Mouse (Mus musculus) kidney, postnatal 0 days (tissue): ENCODE results near the gene Eif4g3. TPM values are rescaled to one million over a fixed set of nuclear protein-coding genes. Genes with fewer than 3 reads are reported as not detected.

Experiments used
- ATAC-seq: fragments of 200-750 bp; cut with Nextera tagmentation; replicated peaks from 2 replicates; pipeline ENCODE4 v1.8.0; 2017; ENCODE audit warnings: low read depth, moderate number of reproducible peaks, moderate TSS enrichment, moderate library complexity; ENCODE audit not compliant: low FRiP score
- DNase-seq: peaks from one replicate; pipeline ENCODE4 v3.0.0-alpha.2; 2016; ENCODE audit warnings: low spot score
- H3K27ac ChIP-seq: fragments of 300-500 bp; sonication (generic); 2 replicates; pipeline ENCODE4 v1.5.1; 2014; ENCODE audit warnings: mild to moderate bottlenecking
- H3K27me3 ChIP-seq: fragments of 300-500 bp; sonication (generic); 2 replicates; pipeline ENCODE4 v1.6.1; 2014; ENCODE audit warnings: low read length, mixed read lengths; ENCODE audit not compliant: insufficient read depth
- H3K36me3 ChIP-seq: fragments of 300-500 bp; sonication (generic); 2 replicates; pipeline ENCODE4 v1.6.1; 2014; ENCODE audit warnings: low read length, mixed read lengths; ENCODE audit not compliant: insufficient read depth
- H3K4me1 ChIP-seq: fragments of 300-500 bp; sonication (generic); replicated peaks from 2 replicates; pipeline ENCODE4 v1.6.1; 2014; ENCODE audit warnings: antibody characterized with exemption, low read length, mixed read lengths; ENCODE audit not compliant: insufficient read depth
- H3K4me2 ChIP-seq: fragments of 300-500 bp; sonication (generic); 2 replicates; pipeline ENCODE4 v1.6.1; 2014; ENCODE audit warnings: mild to moderate bottlenecking, low read length, moderate library complexity, mixed read lengths
- H3K4me3 ChIP-seq: fragments of 300-500 bp; sonication (generic); replicated peaks from 2 replicates; pipeline ENCODE4 v1.5.1; 2014; ENCODE audit warnings: low read depth, low read length
- H3K9ac ChIP-seq: fragments of 300-500 bp; sonication (generic); 2 replicates; pipeline ENCODE4 v1.6.1; 2014; ENCODE audit warnings: low read depth, low read length
- H3K9me3 ChIP-seq: fragments of 300-500 bp; sonication (generic); replicated peaks from 2 replicates; pipeline ENCODE4 v1.6.1; 2016; ENCODE audit warnings: low read length, inconsistent platforms, mixed read lengths
- CTCF ChIP-seq: IDR thresholded peaks from 2 replicates; pipeline ENCODE4 v1.5.1; 2016; ENCODE audit warnings: antibody characterized with exemption, low read depth, mild to moderate bottlenecking, moderate library complexity
- WGBS: fragments of 180-500 bp; shearing (Covaris S2); extraction: QIAGEN DNeasy Blood & Tissue Kit; methylation state at CpG from one replicate; pipeline ENCODE4 v1.1.7; 2014; 5-methylcytosine and 5-hydroxymethylcytosine counted together
- polyA plus RNA-seq: library from polyadenylated mRNA; unstranded; fragments of >200 nt; fragmentation: Nextera tagmentation; extraction: Ambion mirVana; gene quantifications from 2 replicates; pipeline ENCODE4 v1.2.1, GENCODE M21; 2015

Gene Eif4g3
- polyA plus RNA-seq, 1 experiment from 2014 or later = 26.6 TPM

DNA sequence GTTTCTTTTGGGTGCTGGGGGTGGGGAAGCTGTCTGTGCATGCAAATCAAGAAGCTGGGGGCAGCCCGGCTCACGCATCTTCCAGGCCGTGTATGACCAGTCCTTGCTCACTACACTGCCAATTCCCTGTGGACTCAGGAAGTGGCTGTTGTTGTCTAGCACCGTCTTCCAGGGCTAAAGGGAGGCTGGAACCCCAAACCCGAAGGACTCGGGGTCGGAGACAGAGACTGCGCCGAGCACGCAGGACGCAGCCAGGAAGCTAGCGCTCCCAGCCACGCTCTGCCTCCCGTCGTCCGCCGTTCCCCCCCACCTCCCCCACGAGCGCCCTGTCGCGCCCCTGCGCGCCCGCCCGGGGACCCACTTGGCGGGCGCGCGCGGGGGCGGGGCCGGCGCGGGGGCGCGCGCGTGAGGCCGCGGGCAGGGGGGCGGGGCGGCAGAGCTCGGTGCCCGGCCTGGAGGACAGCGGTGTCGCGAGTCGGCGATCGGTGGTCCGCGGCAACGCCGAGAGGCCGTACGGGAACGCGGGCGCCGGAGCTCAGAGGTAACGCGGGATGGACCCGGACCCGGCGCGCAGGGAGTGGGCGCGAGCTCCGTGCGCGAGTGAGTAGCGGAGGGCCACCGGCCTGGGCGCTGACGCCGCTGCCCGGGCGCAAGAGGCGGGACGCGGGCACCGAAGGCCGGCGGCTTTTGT lies 223.5 kb downstream of the Eif4g3 start, which contains the start of gene Hp1bp3:
TSS of gene Hp1bp3 (plus strand) at position 97 of the 691 bp plus-strand sequence.
- no peaks in the 10 kb centered on the region for H3K9me3 ChIP-seq
- H3K4me1 ChIP-seq = peaks cover 10% of the 10 kb centered on the region
- H3K36me3 ChIP-seq = no peaks in the 10 kb centered on the region
- peak within 1 kb of the TSS; percentile 79 for H3K4me2 ChIP-seq
- no peaks in the 10 kb centered on the region for H3K27me3 ChIP-seq
- peak within 1 kb of the TSS; percentile 100 for H3K27ac ChIP-seq
- H3K4me3 ChIP-seq = peak within 1 kb of the TSS; percentile 96
- DNase-seq (peak; percentile 82), ATAC-seq (peak; percentile 65)
- no peak for TF ChIP-seq CTCF
- WGBS = 1% methylated on average over 64 of the region's 84 CpGs
- peak within 1 kb of the TSS; percentile 98 for H3K9ac ChIP-seq

DNA sequence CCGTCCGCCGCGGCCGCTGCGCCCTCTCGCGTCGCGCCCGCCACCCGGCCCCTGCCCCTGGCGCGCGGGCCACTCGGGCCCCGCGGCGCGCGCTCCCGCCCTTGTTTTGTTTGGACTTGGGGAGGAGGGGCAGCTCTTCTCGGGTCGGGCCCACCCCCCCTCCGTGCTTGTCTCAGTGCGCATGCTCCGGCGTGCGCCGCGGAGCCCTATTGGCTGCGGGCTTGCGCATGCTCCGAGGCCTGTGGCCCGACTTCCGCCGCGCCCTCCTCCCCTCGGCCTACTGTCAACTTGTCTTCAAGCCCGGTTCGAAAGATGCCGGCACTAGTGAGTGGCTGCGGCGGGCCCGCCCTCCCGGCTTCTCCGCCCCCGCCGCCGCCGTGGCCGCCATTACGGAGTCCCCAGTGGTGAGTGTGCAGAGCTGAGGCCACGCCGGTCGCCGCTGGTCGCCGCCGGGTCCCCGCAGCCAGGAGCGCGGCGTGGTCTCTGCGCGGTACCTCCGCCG lies 224.1 kb downstream of the Eif4g3 start:
- ATAC-seq = peak; percentile 97
- Histone ChIP-seq H3K4me2 (peak overlapping the region; percentile 79), H3K4me1 (peaks cover 10% of the 10 kb centered on the region), H3K4me3 (peak overlapping the region; percentile 96), H3K27ac (peak overlapping the region; percentile 100), H3K9me3 (no peaks in the 10 kb centered on the region), H3K36me3 (no peaks in the 10 kb centered on the region), H3K9ac (peak overlapping the region; percentile 98), H3K27me3 (no peaks in the 10 kb centered on the region)
- WGBS = under 1% methylated on average over 49 of the region's 68 CpGs
- no peak for TF ChIP-seq CTCF
- DNase-seq = peak; percentile 98

DNA sequence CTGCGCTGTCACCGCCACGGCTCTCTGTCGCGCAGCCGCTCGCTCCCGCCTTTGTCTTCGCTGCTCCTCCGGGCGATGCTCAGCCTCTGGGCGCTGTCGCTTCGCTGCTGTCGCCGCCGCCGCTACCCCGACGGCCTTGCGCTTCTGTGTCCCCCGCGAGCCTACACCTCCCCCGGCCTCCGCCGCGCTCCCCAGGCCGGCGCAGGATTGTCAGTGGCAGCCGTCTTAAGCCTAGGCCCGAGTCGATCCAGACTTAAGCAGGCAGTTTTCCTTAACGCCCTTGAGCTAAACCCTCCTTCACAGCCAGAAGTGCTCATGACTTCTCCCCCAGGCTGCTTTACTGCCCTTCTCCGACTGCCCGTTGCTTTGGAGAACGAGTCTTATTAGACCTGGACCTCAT lies 224.6 kb downstream of the Eif4g3 start:
- peak; percentile 16 for DNase-seq
- no peaks in the 10 kb centered on the region for H3K9me3 ChIP-seq

DNA sequence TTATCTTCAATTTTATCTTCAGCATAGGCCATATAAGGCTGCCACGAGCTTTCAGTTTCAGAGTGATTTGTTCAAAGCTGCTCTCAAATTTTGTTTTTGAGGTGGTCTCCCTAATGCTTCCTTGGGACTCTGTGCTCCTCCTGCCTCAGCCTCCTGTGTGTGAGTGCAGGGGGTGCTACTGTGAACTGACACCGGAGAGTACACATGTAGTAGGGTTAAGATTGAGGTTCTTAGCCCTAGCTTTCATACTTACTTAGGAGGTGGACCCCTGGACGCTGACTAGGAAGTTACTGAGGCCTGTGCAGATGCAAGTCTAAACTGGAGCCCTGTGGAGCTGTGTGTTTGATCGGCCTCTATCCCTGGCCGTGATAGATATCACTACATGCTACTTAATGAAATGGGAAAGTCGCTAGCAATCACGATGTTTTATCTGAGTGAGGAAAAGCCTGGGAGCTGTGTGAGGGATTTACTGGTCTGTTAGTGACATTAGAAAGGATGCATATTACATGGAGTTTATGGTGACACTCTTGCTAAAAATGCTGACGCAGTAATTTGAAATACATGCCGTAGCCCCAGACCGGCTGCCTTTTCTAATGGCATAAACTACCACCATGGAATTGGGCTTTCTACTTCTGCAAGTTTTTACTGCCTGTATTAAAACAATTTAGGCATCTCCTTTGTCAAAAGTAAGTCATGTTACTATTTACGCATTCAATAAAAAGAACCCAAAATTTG lies 225.3 kb downstream of the Eif4g3 start:
- ATAC-seq (no peak), DNase-seq (no peak)
- H3K9ac ChIP-seq = peak overlapping the region; percentile 98; the same call in 1 of the 2 replicates
- H3K4me2 ChIP-seq = peak overlapping the region; percentile 79
- no peaks in the 10 kb centered on the region for H3K27me3 ChIP-seq
- peaks cover 8% of the 10 kb centered on the region; the same call in 1 of the 2 replicates for H3K36me3 ChIP-seq
- peak overlapping the region; percentile 96 for H3K4me3 ChIP-seq
- no peaks in the 10 kb centered on the region for H3K9me3 ChIP-seq
- WGBS = 67% methylated on average over 11 of the region's 11 CpGs
- peaks cover 10% of the 10 kb centered on the region for H3K4me1 ChIP-seq
- no peak for TF ChIP-seq CTCF
- peak overlapping the region; percentile 93 for H3K27ac ChIP-seq

More for the DNA sequence above, 224.6 kb downstream of the Eif4g3 start:
- H3K4me2 ChIP-seq = peak overlapping the region; percentile 79
- under 1% methylated on average over 27 of the region's 36 CpGs for WGBS
- peak overlapping the region; percentile 98 for H3K9ac ChIP-seq
- H3K36me3 ChIP-seq = peaks cover 5% of the 10 kb centered on the region; the same call in 1 of the 2 replicates
- H3K4me3 ChIP-seq = peak overlapping the region; percentile 96
- no peaks in the 10 kb centered on the region for H3K27me3 ChIP-seq
- TF ChIP-seq CTCF = no peak
- peak overlapping the region; percentile 93 for H3K27ac ChIP-seq
- peak; percentile 3; the same call in 1 of the 2 replicates for ATAC-seq
- peaks cover 10% of the 10 kb centered on the region for H3K4me1 ChIP-seq

DNA sequence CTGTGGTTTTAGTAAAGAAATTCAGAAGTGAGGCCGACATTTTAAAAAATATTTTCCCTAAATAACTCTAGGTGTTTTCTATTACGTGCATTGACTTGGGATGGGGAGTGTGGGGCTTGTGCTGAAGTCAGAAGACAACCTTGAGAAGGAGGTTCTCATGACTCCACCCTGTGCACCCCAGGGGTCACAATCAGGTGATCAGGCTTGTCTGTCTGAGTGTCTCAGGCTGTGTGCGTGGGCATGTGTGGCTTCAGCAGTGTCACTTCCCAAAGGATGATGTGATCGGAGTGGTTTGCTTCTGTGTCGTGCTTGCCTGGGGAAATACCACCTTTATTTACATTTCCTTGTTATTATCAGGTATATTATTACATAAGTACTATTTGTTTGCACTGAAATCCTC lies 226.5 kb downstream of the Eif4g3 start:
- no peak for TF ChIP-seq CTCF
- no peaks in the 10 kb centered on the region for H3K9me3 ChIP-seq
- H3K27me3 ChIP-seq = no peaks in the 10 kb centered on the region
- no peak overlapping the region for H3K27ac ChIP-seq
- H3K36me3 ChIP-seq = peaks cover 13% of the 10 kb centered on the region; the same call in 1 of the 2 replicates
- H3K4me1 ChIP-seq = peaks cover 10% of the 10 kb centered on the region
- 87% methylated on average over 5 of the region's 5 CpGs for WGBS
- no peak for DNase-seq
- no peak overlapping the region for H3K9ac ChIP-seq
- H3K4me3 ChIP-seq = no peak overlapping the region
- ATAC-seq = no peak
- no peak overlapping the region for H3K4me2 ChIP-seq

DNA sequence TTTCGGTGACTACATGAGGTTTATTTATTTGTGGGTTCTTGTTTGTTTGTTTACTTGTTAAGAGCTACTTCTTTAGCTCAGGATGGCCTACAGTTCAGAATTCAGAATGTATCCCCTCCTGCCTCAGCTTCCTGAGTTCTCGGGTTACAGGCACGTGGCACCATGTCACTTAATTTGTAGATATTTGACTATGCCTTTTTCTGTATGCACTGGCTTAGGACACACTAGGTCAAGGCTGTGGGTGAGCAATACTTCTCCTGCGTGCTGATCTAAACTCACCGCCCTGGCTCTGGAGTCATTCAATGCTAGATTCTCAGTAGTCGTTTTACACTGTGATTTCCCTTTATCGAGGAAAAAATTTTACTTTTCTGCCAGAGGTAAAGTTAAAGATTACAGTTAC lies 227.9 kb downstream of the Eif4g3 start:
- 78% methylated on average over 7 of the region's 7 CpGs for WGBS
- Histone ChIP-seq H3K4me3 (no peak overlapping the region), H3K9ac (no peak overlapping the region), H3K4me1 (peaks cover 10% of the 10 kb centered on the region), H3K9me3 (no peaks in the 10 kb centered on the region), H3K27ac (no peak overlapping the region), H3K4me2 (no peak overlapping the region), H3K36me3 (peaks cover 20% of the 10 kb centered on the region), H3K27me3 (no peaks in the 10 kb centered on the region)
- TF ChIP-seq CTCF = no peak
- no peak for ATAC-seq
- no peak for DNase-seq
